Mouse (Mus musculus): ENCODE results near the gene Prom2.

The Prom2 gene

GRCm38 (mm10) chr2:127541185-127541584 lies at the start of gene Prom2:
Gene Prom2 (minus strand): TSS chr2:127541467.
- peak; percentile 14 for DNase-seq

- DNase-seq = peak; percentile 16
These were observed 49.6 kb upstream of the Prom2 start for GRCm38 (mm10) chr2:127590840-127591239.

GRCm38 (mm10) chr2:127590204-127590603 lies 48.9 kb upstream of the Prom2 start:
- DNase-seq = no peak

- no peak for DNase-seq
These were observed 47.6 kb upstream of the Prom2 start for GRCm38 (mm10) chr2:127588897-127589296.

GRCm38 (mm10) chr2:127587514-127587844 lies 46.2 kb upstream of the Prom2 start:
- no peak for DNase-seq

- peak; percentile 90 for DNase-seq
These were observed 45.6 kb upstream of the Prom2 start, which contains the start of the genes Zfp661 and Mrps5 for GRCm38 (mm10) chr2:127586694-127587513. Gene Zfp661 (minus strand): TSS chr2:127587094. Gene Mrps5 (plus strand): TSS chr2:127587222.

GRCm38 (mm10) chr2:127584436-127584858 lies 43.2 kb upstream of the Prom2 start:
- DNase-seq = peak; percentile 94

GRCm38 (mm10) chr2:127573322-127573721 lies 32.1 kb upstream of the Prom2 start:
- DNase-seq = no peak

GRCm38 (mm10) chr2:127559070-127559966 lies 18.1 kb upstream of the Prom2 start:
- peak; percentile 92 for DNase-seq

- peak; percentile 18 for DNase-seq
These were observed 9.8 kb upstream of the Prom2 start for GRCm38 (mm10) chr2:127551078-127551477.

GRCm38 (mm10) chr2:127550446-127550845 lies 9.2 kb upstream of the Prom2 start:
- DNase-seq = no peak

- DNase-seq = no peak
These were observed 8.4 kb upstream of the Prom2 start for GRCm38 (mm10) chr2:127549711-127550110.

- no peak for DNase-seq
These were observed 7.2 kb upstream of the Prom2 start for GRCm38 (mm10) chr2:127548342-127549074.

- no peak for DNase-seq
These were observed 430 bp upstream of the Prom2 start for GRCm38 (mm10) chr2:127541697-127542096.

GRCm38 (mm10) chr2:127539494-127539893 lies 1.8 kb downstream of the Prom2 start:
- DNase-seq = peak; percentile 9

GRCm38 (mm10) chr2:127537548-127537947 lies 3.7 kb downstream of the Prom2 start:
- DNase-seq = no peak

- DNase-seq = no peak
These were observed 5.9 kb downstream of the Prom2 start for GRCm38 (mm10) chr2:127535363-127535762.

GRCm38 (mm10) chr2:127532379-127532778 lies 8.9 kb downstream of the Prom2 start:
- peak; percentile 51 for DNase-seq

- peak; percentile 28 for DNase-seq
These were observed 9.7 kb downstream of the Prom2 start for GRCm38 (mm10) chr2:127531592-127531991.

- DNase-seq = no peak
These were observed 10.8 kb downstream of the Prom2 start for GRCm38 (mm10) chr2:127530418-127530817.

GRCm38 (mm10) chr2:127525004-127525775 lies 16.1 kb downstream of the Prom2 start:
- DNase-seq = no peak

Data from lung, postnatal 10 days (tissue).